ENCODE assay signal across 20 mouse cellular contexts in genomic region chr1:133548971-133549370, GRCm38 (mm10).
DNase-seq lines count a peak whose midpoint lies in the region; ATAC-seq lines count a peak whose summit lies in the region.
"Had no signal": no experiment of that assay in that cellular context is flagged by ENCODE, and none has a peak within 500 bp of the region (broad histone marks: within the 10 kb centered on the region; RNA-seq: fewer than 3 reads in every experiment).

No protein-coding gene starts in this region.

- no peaks in the 10 kb centered on the region for H3K36me3 ChIP-seq in forebrain, embryonic 14.5 days (ENCODE audit: control insufficient read depth, insufficient read depth, low read length)
- no peaks in the 10 kb centered on the region for H3K36me3 ChIP-seq in forebrain, embryonic 15.5 days
- no peaks in the 10 kb centered on the region for H3K36me3 ChIP-seq in hindbrain, embryonic 13.5 days
- H3K36me3 ChIP-seq in hindbrain, embryonic 11.5 days (ENCODE audit: control insufficient read depth, insufficient read depth, low read length): no peaks in the 10 kb centered on the region
- no peaks in the 10 kb centered on the region for H3K36me3 ChIP-seq in midbrain, embryonic 14.5 days (ENCODE audit: control insufficient read depth, insufficient read depth, low read length)
- no peaks in the 10 kb centered on the region for H3K36me3 ChIP-seq in midbrain, embryonic 15.5 days (replicated peaks)
- H3K36me3 ChIP-seq: forebrain, embryonic 10.5 days; heart, embryonic 10.5 days; intestine, embryonic 15.5 days had no signal

- DNase-seq in forebrain, embryonic 14.5 days (ENCODE audit: low spot score): peak; percentile 19
- DNase-seq in hindbrain, embryonic 11.5 days (ENCODE audit: low spot score): no peak
- peak; percentile 8 for DNase-seq in midbrain, embryonic 14.5 days
- no peak for DNase-seq in embryo, embryonic 10.5 days (ENCODE audit: low spot score)
- DNase-seq: adrenal gland, adult 8-10 months; adrenal gland, postnatal 25 days; cerebellum, adult 18-20 months; cerebellum, adult 9-10 months; cerebellum, postnatal 14 days; gastrocnemius, postnatal 25 days; heart, adult 2 months had no signal

- 19% methylated on average over 2 of the region's 2 CpGs for WGBS in forebrain, embryonic 14.5 days
- 29% methylated on average over 2 of the region's 2 CpGs for WGBS in forebrain, embryonic 15.5 days
- 28% methylated on average over 2 of the region's 2 CpGs for WGBS in hindbrain, embryonic 13.5 days
- 61% methylated on average over 2 of the region's 2 CpGs for WGBS in hindbrain, embryonic 11.5 days
- WGBS in midbrain, embryonic 14.5 days: 45% methylated on average over 2 of the region's 2 CpGs
- 26% methylated on average over 2 of the region's 2 CpGs for WGBS in midbrain, embryonic 15.5 days

- no peaks in the 10 kb centered on the region for H3K27me3 ChIP-seq in forebrain, embryonic 14.5 days (replicated peaks; ENCODE audit: control insufficient read depth, insufficient read depth, low read length)
- no peaks in the 10 kb centered on the region for H3K27me3 ChIP-seq in forebrain, embryonic 15.5 days
- no peaks in the 10 kb centered on the region for H3K27me3 ChIP-seq in hindbrain, embryonic 13.5 days
- no peaks in the 10 kb centered on the region for H3K27me3 ChIP-seq in hindbrain, embryonic 11.5 days (ENCODE audit: control insufficient read depth, insufficient read depth, low read length)
- no peaks in the 10 kb centered on the region for H3K27me3 ChIP-seq in midbrain, embryonic 14.5 days (ENCODE audit: control insufficient read depth, insufficient read depth, low read length)
- no peaks in the 10 kb centered on the region for H3K27me3 ChIP-seq in midbrain, embryonic 15.5 days (replicated peaks)
- H3K27me3 ChIP-seq: forebrain, embryonic 13.5 days; intestine, embryonic 15.5 days had no signal

- H3K4me1 ChIP-seq in forebrain, embryonic 14.5 days (ENCODE audit: control insufficient read depth, insufficient read depth, low read length): no peaks in the 10 kb centered on the region
- no peaks in the 10 kb centered on the region for H3K4me1 ChIP-seq in forebrain, embryonic 15.5 days
- H3K4me1 ChIP-seq in hindbrain, embryonic 13.5 days (replicated peaks): no peaks in the 10 kb centered on the region
- H3K4me1 ChIP-seq in hindbrain, embryonic 11.5 days (replicated peaks; ENCODE audit: control insufficient read depth, insufficient read depth, low read length): no peaks in the 10 kb centered on the region
- H3K4me1 ChIP-seq in midbrain, embryonic 14.5 days (ENCODE audit: control insufficient read depth, insufficient read depth, low read length): no peaks in the 10 kb centered on the region
- no peaks in the 10 kb centered on the region for H3K4me1 ChIP-seq in midbrain, embryonic 15.5 days
- H3K4me1 ChIP-seq: forebrain, embryonic 10.5 days; forebrain, embryonic 13.5 days; heart, embryonic 10.5 days; intestine, embryonic 15.5 days had no signal

- H3K4me2 ChIP-seq in forebrain, embryonic 14.5 days (ENCODE audit: low read length): no peak overlapping the region
- H3K4me2 ChIP-seq in forebrain, embryonic 15.5 days (replicated peaks): no peak overlapping the region
- H3K4me2 ChIP-seq in hindbrain, embryonic 13.5 days: no peak overlapping the region
- H3K4me2 ChIP-seq in hindbrain, embryonic 11.5 days (replicated peaks; ENCODE audit: low read depth, low read length): no peak overlapping the region
- no peak overlapping the region for H3K4me2 ChIP-seq in midbrain, embryonic 14.5 days (ENCODE audit: low read length)
- no peak overlapping the region for H3K4me2 ChIP-seq in midbrain, embryonic 15.5 days
- H3K4me2 ChIP-seq: forebrain, embryonic 13.5 days; intestine, embryonic 15.5 days had no signal

- ATAC-seq in forebrain, embryonic 14.5 days: no peak
- no peak for ATAC-seq in forebrain, embryonic 15.5 days (replicated peaks)
- ATAC-seq in hindbrain, embryonic 13.5 days (ENCODE audit: low FRiP score): no peak
- ATAC-seq in hindbrain, embryonic 11.5 days (ENCODE audit: low FRiP score): no peak
- ATAC-seq in midbrain, embryonic 14.5 days (ENCODE audit: low FRiP score, low TSS enrichment): no peak
- ATAC-seq in midbrain, embryonic 15.5 days (replicated peaks): no peak
- ATAC-seq: activated CD4-positive, CD25-positive, alpha-beta regulatory T cell, adult 4 months; forebrain, embryonic 13.5 days; hindbrain, embryonic 16.5 days; intestine, embryonic 15.5 days had no signal

- no peak overlapping the region for H3K27ac ChIP-seq in forebrain, embryonic 14.5 days (ENCODE audit: low read depth, low read length)
- H3K27ac ChIP-seq in forebrain, embryonic 15.5 days (replicated peaks): no peak overlapping the region
- H3K27ac ChIP-seq in hindbrain, embryonic 13.5 days: 0 out of 2 replicates have a peak overlapping the region, but pooled peaks have one; percentile 10
- no peak overlapping the region for H3K27ac ChIP-seq in hindbrain, embryonic 11.5 days (ENCODE audit: low read depth, low read length)
- H3K27ac ChIP-seq in midbrain, embryonic 14.5 days (replicated peaks; ENCODE audit: low read depth, low read length): no peak overlapping the region
- H3K27ac ChIP-seq in midbrain, embryonic 15.5 days: no peak overlapping the region
- H3K27ac ChIP-seq: forebrain, embryonic 10.5 days; forebrain, embryonic 13.5 days; heart, adult 2 months; heart, embryonic 10.5 days; intestine, embryonic 15.5 days had no signal

- no peaks in the 10 kb centered on the region for H3K9me3 ChIP-seq in forebrain, embryonic 14.5 days (replicated peaks; ENCODE audit: control insufficient read depth, low read length)
- no peaks in the 10 kb centered on the region for H3K9me3 ChIP-seq in forebrain, embryonic 15.5 days
- no peaks in the 10 kb centered on the region; the same call in 1 of the 2 replicates for H3K9me3 ChIP-seq in hindbrain, embryonic 13.5 days
- H3K9me3 ChIP-seq in hindbrain, embryonic 11.5 days (ENCODE audit: control insufficient read depth, low read length): no peaks in the 10 kb centered on the region
- H3K9me3 ChIP-seq in midbrain, embryonic 14.5 days (ENCODE audit: control insufficient read depth, low read length): no peaks in the 10 kb centered on the region
- H3K9me3 ChIP-seq in midbrain, embryonic 15.5 days: no peaks in the 10 kb centered on the region
- H3K9me3 ChIP-seq: forebrain, embryonic 10.5 days; forebrain, embryonic 13.5 days; heart, embryonic 10.5 days; intestine, embryonic 15.5 days had no signal

- no peak overlapping the region for H3K4me3 ChIP-seq in forebrain, embryonic 14.5 days (ENCODE audit: low read depth, low read length)
- no peak overlapping the region for H3K4me3 ChIP-seq in forebrain, embryonic 15.5 days
- H3K4me3 ChIP-seq in hindbrain, embryonic 13.5 days: no peak overlapping the region
- H3K4me3 ChIP-seq in hindbrain, embryonic 11.5 days (ENCODE audit: low read depth, low read length): no peak overlapping the region
- H3K4me3 ChIP-seq in midbrain, embryonic 14.5 days (replicated peaks; ENCODE audit: low read depth, low read length): no peak overlapping the region
- H3K4me3 ChIP-seq in midbrain, embryonic 15.5 days: no peak overlapping the region
- H3K4me3 ChIP-seq: forebrain, embryonic 10.5 days; forebrain, embryonic 13.5 days; heart, adult 2 months; heart, embryonic 10.5 days; intestine, embryonic 15.5 days had no signal

- no peak overlapping the region for H3K9ac ChIP-seq in forebrain, embryonic 14.5 days (ENCODE audit: low read length)
- no peak overlapping the region for H3K9ac ChIP-seq in forebrain, embryonic 15.5 days (replicated peaks)
- no peak overlapping the region for H3K9ac ChIP-seq in hindbrain, embryonic 13.5 days
- H3K9ac ChIP-seq in hindbrain, embryonic 11.5 days (ENCODE audit: low read depth, low read length): no peak overlapping the region
- H3K9ac ChIP-seq in midbrain, embryonic 14.5 days (replicated peaks; ENCODE audit: low read length): no peak overlapping the region
- no peak overlapping the region for H3K9ac ChIP-seq in midbrain, embryonic 15.5 days
- H3K9ac ChIP-seq: forebrain, embryonic 13.5 days; intestine, embryonic 15.5 days had no signal

Comparison
In these comparisons a context has a peak if more than half of its experiments do, and no peak if none do; other contexts are left out.
1. DNase-seq: peak in forebrain, embryonic 14.5 days (single experiment) and midbrain, embryonic 14.5 days (single experiment); none in hindbrain, embryonic 11.5 days (single experiment) and embryo, embryonic 10.5 days (single experiment).